Mouse (Mus musculus) hindbrain, embryonic 13.5 days (tissue): ENCODE measurements around the gene Prkca. TPM values are rescaled to one million over a fixed set of nuclear protein-coding genes. Genes with fewer than 3 reads are reported as not detected.

Source experiments
- ATAC-seq: fragments of 200-750 bp; cut with Nextera tagmentation; 2 replicates; pipeline ENCODE4 v1.8.0; 2017; ENCODE audit warnings: moderate TSS enrichment; ENCODE audit not compliant: low FRiP score
- H3K27ac ChIP-seq: fragments of 300-500 bp; sonication (generic); 2 replicates; pipeline ENCODE4 v1.5.1; 2015; ENCODE audit warnings: inconsistent platforms, mild to moderate bottlenecking, moderate library complexity
- H3K27me3 ChIP-seq: fragments of 300-500 bp; sonication (generic); 2 replicates; pipeline ENCODE4 v1.6.1; 2015; ENCODE audit warnings: mild to moderate bottlenecking, inconsistent platforms
- H3K36me3 ChIP-seq: fragments of 300-500 bp; sonication (generic); 2 replicates; pipeline ENCODE4 v1.6.1; 2015; ENCODE audit warnings: mild to moderate bottlenecking, inconsistent platforms
- H3K4me1 ChIP-seq: fragments of 300-500 bp; sonication (generic); replicated peaks from 2 replicates; pipeline ENCODE4 v1.6.1; 2015; ENCODE audit warnings: inconsistent platforms
- H3K4me2 ChIP-seq: fragments of 300-500 bp; sonication (generic); 2 replicates; pipeline ENCODE4 v1.6.1; 2015; ENCODE audit warnings: inconsistent platforms, mild to moderate bottlenecking, moderate library complexity
- H3K4me3 ChIP-seq: fragments of 300-500 bp; sonication (generic); 2 replicates; pipeline ENCODE4 v1.5.1; 2015; ENCODE audit warnings: mild to moderate bottlenecking, inconsistent platforms
- H3K9ac ChIP-seq: fragments of 300-500 bp; sonication (generic); 2 replicates; pipeline ENCODE4 v1.6.1; 2015; ENCODE audit warnings: mild to moderate bottlenecking, inconsistent platforms
- H3K9me3 ChIP-seq: fragments of 300-500 bp; sonication (generic); 2 replicates; pipeline ENCODE4 v1.6.1; 2016; ENCODE audit warnings: inconsistent platforms
- WGBS: fragments of 180-500 bp; shearing (Covaris S2); methylation state at CpG from one replicate; pipeline ENCODE4 v1.1.7; 2015; 5-methylcytosine and 5-hydroxymethylcytosine counted together
- polyA plus RNA-seq: library from polyadenylated mRNA; unstranded; fragments of >200 nt; fragmentation: Nextera tagmentation; extraction: Ambion mirVana; gene quantifications from 2 replicates; pipeline ENCODE4 v1.2.1, GENCODE M21; 2015

The Prkca gene
- polyA plus RNA-seq, 1 experiment from 2014 or later, result 7.7 TPM

DNA sequence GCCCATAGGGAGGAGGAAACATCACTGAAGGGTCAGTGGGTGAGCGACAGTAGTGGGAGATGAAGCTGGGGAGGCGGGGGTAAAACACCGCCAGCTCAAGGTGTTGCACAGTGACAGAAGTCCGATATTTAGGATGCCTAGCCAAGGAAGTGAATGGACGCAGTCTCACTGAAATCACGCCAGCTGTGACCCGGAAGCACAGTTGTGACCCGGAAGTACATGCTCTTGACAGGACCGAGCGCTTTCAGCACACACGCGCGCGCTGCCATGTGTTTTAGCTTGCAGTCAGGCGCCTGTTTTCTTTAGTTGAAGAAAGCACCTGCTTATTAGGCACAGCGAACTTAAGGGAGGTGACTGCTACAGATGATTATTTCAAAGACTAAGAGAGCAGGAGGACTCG lies 304.0 kb downstream of the Prkca start:
- Histone ChIP-seq H3K27me3 (no peaks in the 10 kb centered on the region), H3K36me3 (no peaks in the 10 kb centered on the region), H3K9ac (no peak overlapping the region), H3K9me3 (no peaks in the 10 kb centered on the region), H3K4me2 (no peak overlapping the region), H3K27ac (no peak overlapping the region), H3K4me1 (peaks cover 26% of the 10 kb centered on the region), H3K4me3 (no peak overlapping the region)
- ATAC-seq, result no peak
- 92% methylated on average over 17 of the region's 17 CpGs for WGBS

DNA sequence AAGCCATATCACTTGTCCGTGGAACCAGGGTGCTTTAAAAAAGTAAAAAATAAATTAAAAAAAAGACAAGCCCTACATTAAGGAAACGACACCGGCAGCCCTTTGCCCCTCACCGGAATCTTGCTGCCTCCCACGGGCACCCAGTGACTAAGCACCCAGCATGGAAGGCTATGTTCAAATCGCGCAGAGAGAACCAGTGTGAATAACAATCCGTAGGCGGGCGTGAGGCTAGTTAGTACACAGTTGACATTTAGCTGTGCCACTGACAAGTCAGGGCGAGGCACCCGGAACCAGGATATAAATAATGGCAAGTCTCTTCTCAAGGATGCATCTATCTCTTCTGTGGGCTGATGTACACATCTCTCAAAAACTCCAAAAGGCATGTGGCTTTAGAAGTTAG lies 304.7 kb downstream of the Prkca start:
- no peak for ATAC-seq
- Histone ChIP-seq H3K4me1 (peaks cover 29% of the 10 kb centered on the region), H3K27me3 (no peaks in the 10 kb centered on the region), H3K9me3 (no peaks in the 10 kb centered on the region), H3K4me3 (no peak overlapping the region), H3K9ac (no peak overlapping the region), H3K27ac (no peak overlapping the region; the same call in 1 of the 2 replicates), H3K4me2 (no peak overlapping the region), H3K36me3 (no peaks in the 10 kb centered on the region)
- WGBS, result 85% methylated on average over 12 of the region's 12 CpGs

DNA sequence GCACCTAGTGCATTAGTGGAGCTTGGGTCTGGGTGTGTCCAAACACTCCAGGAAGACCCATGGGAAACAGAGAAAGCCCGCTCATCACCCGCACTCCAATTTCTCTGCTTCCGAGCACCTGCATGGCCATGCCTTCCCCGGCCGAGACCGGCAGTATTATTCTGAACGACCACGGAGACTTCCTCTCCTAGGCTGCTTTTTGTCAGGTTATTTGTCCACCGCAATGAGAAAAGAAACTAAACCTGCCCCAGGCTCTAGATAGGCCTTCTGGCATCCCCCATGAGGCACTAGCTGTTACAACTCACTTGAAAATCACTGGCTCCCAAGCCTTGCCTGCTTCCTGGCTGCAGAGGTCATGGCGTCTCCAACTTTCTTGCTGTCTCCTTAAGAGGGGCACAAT lies 307.4 kb downstream of the Prkca start:
- peaks cover 32% of the 10 kb centered on the region for H3K4me1 ChIP-seq
- no peak overlapping the region for H3K9ac ChIP-seq
- H3K9me3 ChIP-seq, result no peaks in the 10 kb centered on the region
- no peak for ATAC-seq
- no peaks in the 10 kb centered on the region for H3K27me3 ChIP-seq
- H3K36me3 ChIP-seq, result no peaks in the 10 kb centered on the region
- no peak overlapping the region for H3K4me2 ChIP-seq
- 93% methylated on average over 10 of the region's 10 CpGs for WGBS
- no peak overlapping the region for H3K27ac ChIP-seq
- no peak overlapping the region for H3K4me3 ChIP-seq

DNA sequence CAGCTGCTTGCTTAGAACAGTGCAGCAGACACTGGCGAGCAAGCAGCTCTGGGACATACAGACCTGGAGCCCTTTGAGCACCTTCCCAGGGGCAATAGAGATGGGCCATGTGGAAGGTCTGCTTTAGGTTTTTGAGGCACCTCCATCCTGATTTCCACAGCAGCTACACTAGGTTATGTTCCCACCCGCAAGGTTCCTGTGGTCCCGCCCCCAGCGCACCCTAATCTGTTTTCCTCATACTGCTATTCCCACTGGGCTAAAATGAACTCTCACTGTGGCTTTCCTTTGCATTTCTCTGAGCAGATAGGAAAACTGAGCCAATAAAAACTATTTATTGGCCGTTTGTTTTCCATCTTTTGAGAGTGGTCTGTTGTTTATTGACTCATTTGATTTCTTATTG lies 308.0 kb downstream of the Prkca start:
- no peaks in the 10 kb centered on the region for H3K36me3 ChIP-seq
- no peak overlapping the region for H3K4me3 ChIP-seq
- no peak overlapping the region for H3K4me2 ChIP-seq
- no peaks in the 10 kb centered on the region for H3K27me3 ChIP-seq
- H3K27ac ChIP-seq, result no peak overlapping the region
- WGBS, result 89% methylated on average over 5 of the region's 5 CpGs
- peaks cover 31% of the 10 kb centered on the region for H3K4me1 ChIP-seq
- ATAC-seq, result no peak
- no peak overlapping the region for H3K9ac ChIP-seq
- H3K9me3 ChIP-seq, result no peaks in the 10 kb centered on the region

DNA sequence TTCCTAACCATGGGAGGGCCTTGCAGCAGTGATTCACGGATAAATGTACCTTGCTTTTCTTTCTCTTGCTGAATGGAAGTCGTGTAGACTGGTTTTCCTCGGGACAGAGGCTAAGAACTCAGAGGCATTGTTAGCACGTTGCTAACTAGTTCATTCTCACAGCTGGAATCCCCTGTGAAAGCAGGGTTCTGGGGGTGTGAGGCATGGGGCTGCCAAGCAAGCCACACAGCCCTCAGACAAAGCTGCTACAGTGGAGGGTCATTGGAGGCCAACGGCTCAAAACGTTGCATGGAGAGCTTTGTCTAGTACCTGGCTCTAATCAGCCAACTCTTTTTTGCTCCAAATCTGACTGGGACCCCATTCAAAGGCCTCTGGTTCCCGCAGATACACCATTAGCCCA lies 309.4 kb downstream of the Prkca start:
- no peak overlapping the region for H3K9ac ChIP-seq
- H3K27ac ChIP-seq, result no peak overlapping the region
- no peak overlapping the region for H3K4me2 ChIP-seq
- no peak for ATAC-seq
- no peaks in the 10 kb centered on the region for H3K36me3 ChIP-seq
- H3K9me3 ChIP-seq, result no peaks in the 10 kb centered on the region
- H3K27me3 ChIP-seq, result no peaks in the 10 kb centered on the region
- WGBS, result 8% methylated on average over 7 of the region's 7 CpGs
- H3K4me1 ChIP-seq, result peaks cover 22% of the 10 kb centered on the region
- H3K4me3 ChIP-seq, result no peak overlapping the region

DNA sequence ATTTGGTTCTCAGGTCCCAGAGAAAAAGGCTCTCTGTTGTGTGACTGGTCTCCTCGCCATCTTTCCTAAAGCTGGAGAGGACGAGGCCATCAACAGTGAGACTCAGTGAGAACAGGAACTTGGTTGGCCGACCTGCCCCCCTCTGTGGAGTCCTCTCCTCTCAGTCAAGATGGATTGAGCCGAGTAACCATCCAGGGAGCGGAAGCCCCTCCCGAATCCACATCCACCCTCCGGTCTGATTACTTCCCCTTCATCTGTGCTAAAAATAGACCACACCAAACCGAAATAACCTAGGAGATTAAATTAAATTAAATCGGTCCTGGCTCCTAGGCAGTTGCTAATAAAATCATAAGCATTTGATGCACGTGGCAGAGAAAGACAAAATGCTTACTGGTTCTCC lies 311.2 kb downstream of the Prkca start:
- 75% methylated on average over 10 of the region's 10 CpGs for WGBS
- Histone ChIP-seq H3K36me3 (no peaks in the 10 kb centered on the region), H3K27ac (no peak overlapping the region), H3K9ac (no peak overlapping the region), H3K4me3 (no peak overlapping the region), H3K9me3 (no peaks in the 10 kb centered on the region), H3K27me3 (no peaks in the 10 kb centered on the region), H3K4me1 (peaks cover 11% of the 10 kb centered on the region; the same call in 1 of the 2 replicates), H3K4me2 (no peak overlapping the region)
- ATAC-seq, result no peak

DNA sequence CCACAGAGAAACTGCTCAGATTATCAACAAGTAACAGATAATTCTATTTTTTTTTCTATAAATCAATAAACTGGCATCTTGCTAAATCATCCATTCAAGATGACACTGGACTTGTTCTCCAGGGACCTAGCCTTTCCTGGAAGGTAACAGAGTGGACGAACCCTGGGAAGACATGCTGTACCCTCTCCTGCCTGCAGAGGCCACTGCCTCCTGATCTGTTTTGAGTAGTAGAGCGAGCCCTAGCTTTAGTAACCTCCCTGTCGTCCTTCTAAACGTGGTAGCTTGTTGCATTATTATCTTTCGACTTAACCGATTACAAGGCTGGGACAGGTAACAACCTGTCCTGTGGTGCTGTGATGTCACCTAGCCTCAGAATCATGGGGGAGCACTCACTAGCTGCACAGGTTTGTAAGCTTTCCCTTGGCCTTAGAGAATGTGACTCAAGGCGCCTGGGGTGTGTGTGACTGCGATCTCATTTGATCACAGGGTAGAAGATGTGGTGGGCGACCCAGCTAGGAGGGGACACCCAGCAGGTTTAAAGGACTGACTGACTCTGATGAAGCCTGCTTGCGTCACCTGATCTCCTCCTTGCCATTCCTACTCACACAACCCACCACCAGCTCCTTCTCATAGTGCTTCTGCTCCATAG lies 312.6 kb downstream of the Prkca start:
- 52% methylated on average over 10 of the region's 10 CpGs for WGBS
- Histone ChIP-seq H3K27ac (no peak overlapping the region), H3K4me2 (no peak overlapping the region), H3K9me3 (no peaks in the 10 kb centered on the region), H3K4me3 (no peak overlapping the region), H3K27me3 (no peaks in the 10 kb centered on the region), H3K9ac (no peak overlapping the region), H3K36me3 (no peaks in the 10 kb centered on the region), H3K4me1 (peaks cover 8% of the 10 kb centered on the region; the same call in 1 of the 2 replicates)
- no peak for ATAC-seq

DNA sequence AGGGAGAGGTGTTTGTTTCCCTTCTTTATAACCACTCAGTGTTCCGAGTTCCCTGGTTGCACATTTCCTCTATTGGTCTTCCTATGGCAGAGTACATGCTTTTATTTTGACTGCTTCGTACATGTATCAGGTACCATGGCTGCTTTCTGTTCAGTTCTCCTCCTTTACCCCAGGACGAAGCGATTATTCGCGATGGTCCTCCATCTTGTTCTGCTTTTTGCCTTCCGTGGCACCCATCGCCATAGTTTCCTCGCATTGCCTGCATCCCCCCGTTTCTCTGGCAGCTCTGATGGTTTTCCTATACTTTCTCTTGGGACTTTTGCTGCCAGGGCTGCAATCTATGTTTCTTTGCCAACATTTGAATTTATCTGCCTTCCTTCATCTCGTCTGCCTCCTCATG lies 314.4 kb downstream of the Prkca start:
- H3K36me3 ChIP-seq, result no peaks in the 10 kb centered on the region
- H3K27me3 ChIP-seq, result 0 out of 2 replicates have a peak, but pooled peaks cover 2% of the 10 kb centered on the region
- WGBS, result 92% methylated on average over 11 of the region's 11 CpGs
- peaks cover 5% of the 10 kb centered on the region; the same call in 1 of the 2 replicates for H3K4me1 ChIP-seq
- no peak overlapping the region for H3K27ac ChIP-seq
- H3K9ac ChIP-seq, result no peak overlapping the region
- H3K9me3 ChIP-seq, result no peaks in the 10 kb centered on the region
- no peak overlapping the region for H3K4me3 ChIP-seq
- no peak overlapping the region for H3K4me2 ChIP-seq
- no peak for ATAC-seq

DNA sequence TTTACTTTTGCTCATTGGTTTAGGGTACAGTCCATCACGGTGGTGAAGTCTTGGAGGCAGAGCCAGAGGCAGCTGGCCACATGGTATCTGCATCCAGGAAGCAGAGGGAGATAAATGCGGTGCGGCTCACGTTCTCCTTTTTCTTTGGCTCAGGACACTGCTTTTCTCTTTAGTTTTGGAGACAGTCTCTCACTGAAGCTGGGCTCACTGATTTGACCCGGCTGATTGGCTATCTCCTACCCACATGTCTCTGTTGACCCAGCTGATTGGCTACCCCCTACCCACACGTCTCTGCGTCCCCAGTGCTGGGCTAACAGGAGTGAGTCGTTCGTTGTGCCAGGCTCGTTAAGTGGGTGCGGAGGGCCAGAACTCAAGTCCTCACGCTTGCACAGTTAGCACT lies 315.3 kb downstream of the Prkca start:
- no peak for ATAC-seq
- peaks cover 6% of the 10 kb centered on the region; the same call in 1 of the 2 replicates for H3K4me1 ChIP-seq
- no peak overlapping the region for H3K4me3 ChIP-seq
- no peaks in the 10 kb centered on the region for H3K9me3 ChIP-seq
- 80% methylated on average over 12 of the region's 12 CpGs for WGBS
- no peaks in the 10 kb centered on the region for H3K36me3 ChIP-seq
- H3K4me2 ChIP-seq, result no peak overlapping the region
- H3K27ac ChIP-seq, result no peak overlapping the region
- no peak overlapping the region for H3K9ac ChIP-seq
- H3K27me3 ChIP-seq, result 0 out of 2 replicates have a peak, but pooled peaks cover 2% of the 10 kb centered on the region

DNA sequence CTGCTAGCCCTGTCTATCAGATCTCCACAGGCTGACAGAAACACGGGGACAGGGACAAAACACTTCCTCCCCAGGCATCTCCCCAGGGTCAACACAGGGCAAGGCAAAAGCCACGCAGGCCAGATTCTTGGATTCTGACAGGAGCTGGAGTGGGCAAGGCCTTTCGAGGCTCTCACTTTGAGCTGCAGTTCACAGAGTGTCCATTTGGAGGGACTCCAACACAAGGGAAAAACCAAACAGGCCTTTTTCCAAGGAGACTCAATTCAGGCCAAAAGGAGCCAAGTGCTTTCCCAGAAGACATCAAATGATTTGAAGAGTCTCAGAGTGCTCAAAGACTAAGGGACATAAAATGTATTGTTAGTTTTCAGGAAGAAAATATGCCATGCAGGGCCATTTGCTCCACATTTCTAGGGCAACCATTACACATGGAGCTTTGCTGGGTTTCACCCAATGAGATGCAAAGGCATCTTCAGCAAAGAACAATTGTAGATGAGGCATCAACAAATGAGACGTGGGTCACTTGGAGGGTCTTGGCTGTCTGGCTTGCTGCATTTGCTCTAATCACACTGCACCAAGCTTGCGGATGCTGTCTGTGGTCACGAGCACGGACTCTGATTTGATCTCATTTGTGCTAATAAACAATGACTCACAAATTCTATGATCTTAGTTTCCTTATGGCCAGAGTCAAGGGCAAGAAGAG lies 317.9 kb downstream of the Prkca start:
- Histone ChIP-seq H3K4me3 (no peak overlapping the region), H3K36me3 (no peaks in the 10 kb centered on the region), H3K27ac (no peak overlapping the region), H3K27me3 (0 out of 2 replicates have a peak, but pooled peaks cover 2% of the 10 kb centered on the region), H3K4me2 (no peak overlapping the region), H3K9me3 (no peaks in the 10 kb centered on the region), H3K4me1 (peaks cover 6% of the 10 kb centered on the region), H3K9ac (no peak overlapping the region)
- ATAC-seq, result no peak
- 47% methylated on average over 7 of the region's 7 CpGs for WGBS

DNA sequence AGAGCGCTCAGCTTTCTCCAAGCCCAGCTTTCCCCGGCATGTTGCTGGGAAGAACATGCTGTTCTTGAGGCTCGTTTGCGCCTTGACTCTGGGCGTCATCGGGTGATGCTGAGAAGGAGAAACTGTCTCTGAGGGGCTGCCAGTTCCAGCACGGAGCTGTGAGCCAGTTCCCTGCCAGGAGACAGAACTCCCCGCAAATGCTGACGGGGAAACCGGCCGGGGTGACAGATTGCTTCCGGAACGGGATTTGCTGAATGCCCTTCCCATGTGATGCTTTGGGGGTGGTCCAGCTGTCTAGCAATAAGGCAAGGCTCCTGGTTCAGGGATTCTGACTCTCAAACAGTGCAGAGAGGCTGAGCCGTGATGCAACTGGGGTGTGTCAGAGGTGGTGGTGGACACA lies 320.5 kb downstream of the Prkca start:
- Histone ChIP-seq H3K4me1 (peaks cover 6% of the 10 kb centered on the region), H3K9me3 (no peaks in the 10 kb centered on the region), H3K4me3 (no peak overlapping the region), H3K36me3 (no peaks in the 10 kb centered on the region), H3K27ac (no peak overlapping the region), H3K9ac (no peak overlapping the region; the same call in 1 of the 2 replicates), H3K4me2 (no peak overlapping the region), H3K27me3 (0 out of 2 replicates have a peak, but pooled peaks cover 2% of the 10 kb centered on the region)
- no peak for ATAC-seq
- 66% methylated on average over 14 of the region's 14 CpGs for WGBS

DNA sequence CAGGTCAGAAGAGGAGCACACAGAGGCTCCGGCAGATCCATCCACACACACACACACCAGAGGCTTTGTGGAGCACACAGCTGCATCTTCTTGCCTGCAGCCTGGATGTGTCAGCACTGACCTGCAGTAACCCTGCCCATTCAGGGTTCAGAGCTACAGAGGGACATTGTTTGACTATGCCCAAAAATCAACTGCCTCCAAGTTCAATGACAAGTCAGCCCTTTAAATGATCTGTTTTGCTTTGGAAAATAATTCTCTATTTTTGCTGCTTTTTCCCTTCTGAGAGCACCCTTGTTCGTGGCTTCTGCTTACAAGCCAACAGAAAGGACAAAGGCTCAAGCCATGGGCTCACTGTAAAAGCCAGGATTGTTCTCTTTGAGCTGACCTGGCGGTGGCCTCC lies 322.8 kb downstream of the Prkca start:
- Histone ChIP-seq H3K4me3 (no peak overlapping the region), H3K9me3 (no peaks in the 10 kb centered on the region), H3K27me3 (0 out of 2 replicates have a peak, but pooled peaks cover 2% of the 10 kb centered on the region), H3K4me1 (peaks cover 6% of the 10 kb centered on the region), H3K36me3 (no peaks in the 10 kb centered on the region), H3K9ac (no peak overlapping the region), H3K4me2 (no peak overlapping the region), H3K27ac (no peak overlapping the region)
- WGBS, result 59% methylated on average over 3 of the region's 3 CpGs
- no peak for ATAC-seq

DNA sequence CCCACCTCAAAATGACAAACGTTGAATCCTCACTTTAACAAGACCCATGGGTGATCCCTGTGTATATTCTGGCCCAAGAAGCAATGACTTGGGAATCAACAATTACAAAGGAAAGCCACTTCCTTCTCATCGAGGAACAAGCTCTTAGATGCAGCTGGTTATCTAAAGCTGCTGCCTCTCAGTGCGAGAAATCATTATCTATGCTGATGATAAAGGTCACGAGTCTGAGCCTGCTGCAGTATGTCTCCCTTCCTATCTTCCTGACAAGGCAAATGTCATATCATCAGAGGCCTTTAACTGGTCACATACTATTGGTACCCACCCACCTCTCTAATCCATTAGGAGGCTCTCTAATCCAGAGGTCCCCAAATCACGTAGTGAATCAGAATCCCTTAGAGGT lies 328.4 kb downstream of the Prkca start:
- WGBS, result 85% methylated on average over 5 of the region's 5 CpGs
- no peak overlapping the region for H3K4me3 ChIP-seq
- no peaks in the 10 kb centered on the region for H3K27me3 ChIP-seq
- H3K4me2 ChIP-seq, result no peak overlapping the region
- no peak overlapping the region for H3K27ac ChIP-seq
- peaks cover 9% of the 10 kb centered on the region for H3K4me1 ChIP-seq
- H3K9ac ChIP-seq, result no peak overlapping the region
- no peaks in the 10 kb centered on the region for H3K9me3 ChIP-seq
- ATAC-seq, result no peak
- no peaks in the 10 kb centered on the region for H3K36me3 ChIP-seq
